Mouse (Mus musculus) spleen, adult 18-20 months (tissue): ENCODE results near the gene Lcn2.

Source experiments
- DNase-seq, 2 experiments: peaks; one replicate each; pipeline ENCODE4 v3.0.0; 2022; ENCODE audit warnings: mixed read lengths in 2 of 2

Lcn2 gene

DNA sequence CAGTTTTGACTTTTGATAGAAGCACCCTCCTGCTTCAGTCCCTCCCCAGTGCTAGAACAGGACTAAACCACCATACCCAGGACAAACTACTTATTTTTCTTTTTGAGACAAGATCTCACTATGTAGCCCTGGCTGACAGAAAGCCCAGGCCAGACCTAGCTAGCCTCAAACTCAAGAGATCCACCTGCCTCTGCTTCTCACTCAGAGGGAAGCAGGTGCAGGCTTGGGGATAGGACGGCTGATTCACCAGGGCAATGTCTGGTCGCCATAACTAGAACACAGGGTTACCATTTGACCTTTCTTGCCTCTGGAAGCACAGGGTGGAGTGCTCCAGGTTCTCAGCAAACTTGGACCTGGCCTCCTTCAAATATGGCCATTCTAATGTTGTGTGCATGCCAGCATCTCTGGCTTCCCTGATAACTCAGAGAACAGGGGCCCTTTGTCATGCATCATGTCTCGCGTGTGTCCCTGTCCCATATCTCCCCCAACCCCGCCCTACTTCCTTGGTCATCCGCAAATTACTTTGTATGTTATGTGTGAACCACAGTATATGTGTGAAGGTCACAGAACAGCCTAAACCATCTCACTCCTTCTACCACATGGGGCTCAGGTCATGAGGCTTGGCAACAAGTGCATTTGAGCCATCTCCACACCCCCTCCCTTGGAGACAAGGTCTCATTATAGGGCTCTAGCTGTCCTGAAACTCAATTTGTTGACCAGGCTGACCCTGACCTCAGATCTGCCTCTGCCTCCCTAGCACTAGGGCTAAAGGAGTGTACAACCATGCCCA lies 24.9 kb upstream of the Lcn2 start:
- DNase-seq = no peak

DNA sequence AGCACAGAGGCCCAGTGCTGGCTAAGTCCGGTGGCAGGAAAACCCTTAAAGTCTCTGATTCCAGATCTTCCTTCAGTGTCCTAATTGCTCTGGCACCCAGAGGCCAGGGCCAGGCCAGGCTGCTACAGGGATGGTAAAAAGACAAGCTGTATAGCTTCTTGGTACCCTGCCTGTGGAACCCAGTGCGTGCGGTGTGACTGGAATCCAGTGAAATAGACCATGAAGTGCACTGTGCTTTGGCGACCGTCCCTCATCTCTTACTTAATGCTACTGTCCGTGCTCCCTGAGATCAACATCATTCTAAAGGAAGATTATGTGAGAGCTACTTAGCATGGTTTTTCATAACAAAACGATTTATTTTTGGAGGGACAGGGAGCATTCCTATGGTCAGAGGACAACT lies 23.4 kb upstream of the Lcn2 start:
- no peak for DNase-seq

DNA sequence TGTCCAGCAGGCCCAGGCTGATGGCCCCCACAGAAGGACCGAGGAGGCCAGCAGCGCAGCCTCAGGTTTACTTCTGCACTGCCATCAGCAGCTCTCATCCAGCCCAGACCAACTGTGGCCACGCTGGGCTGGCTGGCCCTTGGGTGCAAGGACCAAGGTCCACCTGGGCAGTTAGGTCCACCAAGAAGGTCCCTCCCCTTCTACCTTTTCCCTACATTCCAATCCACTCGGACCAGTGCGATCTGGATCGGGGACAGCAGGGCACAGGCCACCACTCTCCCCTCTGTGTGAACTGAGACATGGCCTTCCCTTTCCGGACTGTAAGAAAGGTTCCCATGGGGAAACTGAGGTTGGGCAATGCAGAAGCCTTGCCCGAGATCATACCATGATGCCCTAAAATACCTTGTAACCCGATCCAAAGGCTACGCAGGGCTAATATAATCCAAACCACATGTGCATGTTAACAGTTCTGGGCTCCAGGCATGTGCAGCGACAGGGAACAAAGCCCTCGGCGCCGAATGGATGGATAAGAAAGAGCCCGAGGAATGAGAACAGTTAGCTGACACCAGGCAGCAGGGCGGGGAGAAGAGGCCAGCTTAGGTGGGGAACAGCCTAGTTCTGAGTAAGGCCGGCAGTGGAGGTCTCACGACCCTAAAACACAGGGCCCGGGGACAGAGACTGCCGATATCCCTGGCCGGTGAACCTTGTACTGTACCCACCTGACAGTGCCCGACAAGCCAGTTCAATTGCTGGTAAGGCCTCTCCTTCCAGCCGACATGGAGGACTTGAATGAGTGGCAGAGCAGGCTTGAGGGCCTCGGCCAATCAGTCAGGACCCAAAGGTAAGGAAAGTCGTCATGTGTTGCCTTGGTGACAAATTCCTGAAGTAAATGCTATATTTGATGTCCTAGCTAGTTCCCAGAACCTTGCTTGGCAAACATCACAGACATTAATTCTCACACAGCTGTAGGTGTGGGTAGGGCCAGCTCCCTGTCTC lies 20.7 kb upstream of the Lcn2 start:
- DNase-seq = no peak

DNA sequence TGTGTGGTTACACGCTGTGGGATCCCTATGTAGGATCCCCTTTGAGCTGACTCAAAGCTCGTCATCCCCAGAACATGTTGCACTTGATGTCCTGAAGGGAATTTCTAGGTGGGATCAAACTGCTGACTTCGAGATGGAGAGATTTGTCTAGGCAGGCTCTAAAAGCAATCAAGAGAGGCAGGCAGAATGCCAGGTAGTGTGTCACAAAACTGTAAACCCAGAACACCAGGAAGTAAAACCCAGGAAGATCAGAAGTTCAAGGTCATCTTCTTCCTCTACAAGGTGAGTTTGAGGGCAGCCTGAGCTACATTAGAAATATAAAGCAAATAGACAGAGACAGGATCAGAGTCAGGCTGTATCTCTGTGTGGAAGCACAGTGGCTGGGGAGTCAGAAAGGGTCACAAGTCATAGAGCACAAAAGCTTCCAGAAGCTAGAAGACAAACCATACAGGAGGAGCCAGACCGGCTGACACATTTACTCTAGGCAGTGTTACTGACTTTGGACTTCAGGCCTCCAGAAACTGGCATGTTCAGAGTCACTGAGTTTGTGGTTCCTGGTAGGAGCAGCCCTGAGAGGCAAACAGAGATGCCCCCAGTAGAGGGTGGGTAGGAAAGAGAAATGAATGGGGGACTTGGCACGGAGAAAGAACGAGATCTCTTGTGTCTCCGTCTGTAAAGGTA lies 19.2 kb upstream of the Lcn2 start:
- DNase-seq = no peak

DNA sequence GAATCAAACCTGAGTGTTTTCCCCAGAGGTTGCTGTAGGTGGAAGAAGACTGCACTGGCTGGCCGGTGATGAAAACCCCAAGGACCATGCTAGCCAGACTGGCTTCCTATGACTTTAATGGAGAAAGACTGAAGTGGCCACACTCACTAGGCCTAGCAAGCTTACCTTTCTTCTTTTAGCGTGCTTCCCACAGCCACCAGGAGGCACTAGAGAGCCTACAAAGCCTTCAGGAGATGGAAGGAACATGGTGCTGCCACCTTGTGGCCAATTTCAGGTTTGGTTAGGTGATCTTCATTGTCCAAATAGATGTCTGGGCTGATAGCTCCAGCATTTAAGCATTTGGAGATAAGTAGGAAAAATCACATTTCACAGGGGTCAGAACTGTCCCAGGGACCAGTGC lies 16.6 kb upstream of the Lcn2 start:
- peak; percentile 77 to 95 for DNase-seq

DNA sequence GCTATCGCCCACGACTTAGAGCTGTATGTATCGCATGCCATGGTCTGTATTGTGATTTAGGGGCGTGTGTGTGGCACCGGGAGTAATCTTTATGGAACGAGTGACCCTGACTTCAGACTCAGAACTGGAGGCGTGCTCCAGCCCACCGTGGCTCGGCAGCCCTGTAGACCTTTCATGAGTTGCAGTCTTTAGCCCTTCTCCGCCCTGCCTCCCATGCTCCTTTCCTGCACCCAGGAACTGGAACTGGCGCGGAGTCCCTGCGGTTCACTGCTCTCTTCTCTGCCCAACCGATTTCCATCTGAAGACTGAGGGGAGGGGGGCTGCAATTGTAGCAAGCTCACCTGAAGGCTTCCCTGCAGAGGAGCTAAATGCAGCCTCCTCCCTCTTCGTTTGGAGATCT lies 8.6 kb upstream of the Lcn2 start:
- DNase-seq = no peak

DNA sequence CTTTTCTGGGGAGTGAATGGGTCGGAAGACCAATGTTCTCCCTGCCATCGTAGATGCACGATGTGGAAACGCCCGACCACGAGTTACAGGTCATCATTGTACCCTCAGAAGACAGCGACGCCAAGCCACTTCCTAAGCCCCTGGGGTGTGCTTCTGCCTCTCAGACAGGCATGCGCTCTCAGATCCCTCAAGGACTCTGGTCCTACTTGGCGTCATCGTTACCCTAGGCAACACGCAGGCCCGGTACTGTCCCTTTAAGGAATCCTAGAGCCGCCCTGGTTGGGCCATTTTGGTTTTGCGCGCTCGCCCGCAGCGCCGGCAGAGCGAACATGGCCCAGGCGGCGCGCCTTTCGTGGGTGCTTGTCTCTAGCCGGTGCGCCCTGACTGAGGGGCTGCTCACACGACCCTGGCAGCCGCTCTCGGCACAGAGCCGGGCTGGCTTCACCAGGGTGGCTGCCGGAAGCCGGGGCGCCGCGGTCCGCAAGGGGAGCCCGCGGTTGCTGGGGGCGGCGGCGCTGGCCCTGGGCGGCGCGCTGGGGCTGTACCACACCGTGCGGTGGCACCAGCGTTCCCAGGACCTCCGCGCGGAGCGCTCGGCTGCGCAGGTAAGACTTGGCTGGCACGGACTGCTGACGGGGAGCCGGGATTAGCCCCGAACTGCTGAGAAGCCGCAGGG lies 8.0 kb upstream of the Lcn2 start:
- DNase-seq = peak; percentile 76 to 80

DNA sequence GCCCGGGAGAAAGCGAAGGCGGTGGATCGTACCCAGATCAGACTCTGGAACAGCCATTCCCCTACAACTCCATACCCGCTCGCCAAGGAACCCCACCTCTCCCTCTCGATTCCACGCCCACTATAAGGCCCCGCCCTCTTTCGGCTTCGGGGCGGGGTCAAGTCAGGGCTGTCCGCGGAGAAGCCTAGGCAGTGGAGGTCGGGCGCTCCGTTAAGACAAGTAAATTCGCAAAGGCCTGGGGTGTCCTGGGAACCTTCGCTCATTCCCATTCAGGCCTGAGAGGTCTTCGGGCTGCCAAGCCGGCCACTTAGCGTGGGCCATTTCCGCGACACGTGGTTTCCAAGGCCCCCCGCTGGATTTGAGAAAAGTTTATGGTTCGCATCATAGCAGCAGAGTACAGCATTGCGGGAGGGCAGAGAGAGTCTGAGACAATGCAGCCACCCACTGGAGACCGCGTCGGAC lies 7.5 kb upstream of the Lcn2 start, which contains the start of gene Ptges2:
Ptges2 (plus strand) TSS at position 413 of the 462 bp plus-strand sequence.
- DNase-seq = peak; percentile 86 to 96

DNA sequence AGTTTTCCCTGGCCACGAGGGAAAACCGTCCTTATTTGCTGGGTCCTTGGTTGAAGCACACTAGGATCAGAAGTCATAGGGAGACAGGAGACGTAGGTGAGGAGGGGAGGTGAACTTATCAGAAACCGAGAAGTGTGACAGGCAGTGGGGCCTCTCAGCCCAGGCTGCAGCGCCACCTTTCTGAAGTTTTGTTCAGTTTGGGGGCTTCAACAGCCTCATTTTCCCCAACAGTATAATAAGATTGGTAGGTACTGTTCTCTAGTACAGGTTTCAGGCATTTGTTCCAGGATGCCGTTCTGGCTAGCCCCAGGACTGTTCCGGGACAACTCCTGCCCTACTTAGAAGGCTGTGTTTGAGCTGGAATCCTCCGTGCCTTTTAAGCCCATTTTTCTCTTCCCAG lies 6.9 kb upstream of the Lcn2 start:
- peak in 1 of 2 experiments; percentile 32 for DNase-seq

DNA sequence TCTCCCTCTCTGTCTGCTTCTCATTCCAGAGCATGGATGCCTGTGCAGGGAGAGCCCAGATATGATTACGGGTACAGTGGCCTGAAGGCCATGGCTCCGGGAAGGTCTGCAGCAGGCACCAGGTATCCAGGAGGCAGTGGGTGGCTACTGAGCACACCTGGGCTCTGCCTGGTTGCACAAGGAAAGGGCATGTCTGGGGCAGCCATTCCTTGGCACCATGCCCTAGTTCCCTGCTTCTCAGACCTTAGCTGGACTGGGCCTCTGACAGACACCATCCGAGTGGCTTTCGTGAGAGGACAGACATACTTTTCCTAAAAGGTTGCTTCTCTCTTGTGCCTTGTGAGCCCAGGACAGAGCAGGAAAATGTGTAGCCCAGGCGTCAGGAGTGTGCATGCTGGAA lies 4.0 kb upstream of the Lcn2 start:
- DNase-seq = no peak

DNA sequence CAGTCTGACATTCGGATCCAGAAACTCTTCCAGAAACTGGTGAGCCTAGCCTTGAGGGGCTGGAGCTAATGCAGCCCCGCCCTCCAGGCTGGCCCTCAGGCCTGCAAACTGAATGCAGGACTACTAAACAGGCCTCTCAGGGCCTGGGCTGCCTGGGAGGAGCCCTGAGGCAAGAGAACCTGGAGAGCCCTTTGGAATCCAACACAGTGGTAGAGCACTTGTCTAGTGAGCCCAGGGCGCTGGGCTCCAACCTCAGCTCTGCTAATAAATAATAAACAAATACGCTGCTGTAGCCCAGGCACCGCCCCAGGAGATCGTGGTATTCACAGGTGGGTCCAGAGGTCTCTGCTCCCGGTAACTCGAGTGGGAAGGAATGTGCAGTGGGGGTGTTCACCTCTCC lies 2.8 kb upstream of the Lcn2 start:
- no peak for DNase-seq

DNA sequence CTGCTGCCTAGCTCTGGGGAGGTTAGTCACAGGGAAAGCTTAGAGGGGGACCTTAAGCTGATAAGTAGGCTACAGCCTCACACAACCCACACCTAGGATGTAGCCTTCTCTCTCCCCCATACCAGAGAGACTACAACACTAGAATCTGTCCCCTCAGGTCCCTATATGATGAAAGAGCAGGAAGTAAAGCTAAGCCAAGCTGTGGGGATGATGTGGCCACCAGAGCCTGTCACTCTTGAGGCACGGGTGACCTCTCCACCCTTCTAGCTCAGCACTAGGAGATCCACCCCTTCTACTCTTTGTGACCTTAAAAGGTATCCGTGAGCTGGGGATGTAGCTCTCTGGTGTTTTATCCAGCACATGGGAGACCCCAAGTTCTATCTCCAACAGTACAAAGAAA lies 1.1 kb upstream of the Lcn2 start:
- no peak for DNase-seq

DNA sequence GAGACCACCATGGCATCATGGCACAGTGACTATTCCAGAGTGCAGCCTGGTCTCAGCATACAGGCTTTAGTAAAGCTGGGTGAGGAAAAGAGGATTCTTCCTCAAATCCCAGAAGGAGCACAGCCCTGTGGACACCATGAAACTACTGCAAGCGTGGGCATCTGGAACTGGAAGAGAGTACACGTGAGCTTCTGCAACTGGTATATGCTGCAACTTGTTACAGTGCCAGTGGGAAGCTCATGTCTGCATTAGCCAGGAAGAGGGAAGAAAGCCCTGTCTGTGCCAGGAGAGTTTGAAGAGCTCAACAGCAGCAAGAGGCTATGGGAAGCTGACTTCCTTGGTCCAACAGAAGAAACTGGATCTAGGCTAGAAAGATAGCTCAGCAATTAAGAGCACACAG lies 5.4 kb downstream of the Lcn2 start:
- DNase-seq = no peak

DNA sequence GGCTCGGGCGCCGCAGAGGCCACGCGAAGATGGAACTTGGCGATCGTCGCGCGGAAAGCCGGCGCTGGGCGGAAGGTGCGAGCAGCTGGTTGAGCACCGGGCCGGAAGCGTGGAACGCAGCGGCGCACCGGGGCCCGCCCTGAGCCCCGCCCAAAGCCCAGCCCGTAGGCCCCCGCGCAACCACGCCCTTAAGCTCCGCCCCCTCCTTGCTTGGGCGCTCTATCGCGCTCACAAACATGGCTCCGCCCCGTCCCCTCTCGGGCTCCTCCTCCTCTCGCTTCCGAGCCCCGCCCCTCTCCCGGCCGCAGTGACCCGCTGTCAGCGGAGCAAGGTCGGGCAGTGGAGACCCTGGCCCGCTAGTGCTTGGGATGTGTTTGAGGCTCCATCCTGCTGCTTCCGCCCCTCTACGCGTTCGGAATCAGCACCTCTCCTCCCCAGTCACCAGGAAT lies 6.3 kb downstream of the Lcn2 start, which contains the start of gene 1110008P14Rik:
1110008P14Rik (minus strand) TSS at position 164 of the 449 bp plus-strand sequence.
- peak; percentile 95 to 99 for DNase-seq

DNA sequence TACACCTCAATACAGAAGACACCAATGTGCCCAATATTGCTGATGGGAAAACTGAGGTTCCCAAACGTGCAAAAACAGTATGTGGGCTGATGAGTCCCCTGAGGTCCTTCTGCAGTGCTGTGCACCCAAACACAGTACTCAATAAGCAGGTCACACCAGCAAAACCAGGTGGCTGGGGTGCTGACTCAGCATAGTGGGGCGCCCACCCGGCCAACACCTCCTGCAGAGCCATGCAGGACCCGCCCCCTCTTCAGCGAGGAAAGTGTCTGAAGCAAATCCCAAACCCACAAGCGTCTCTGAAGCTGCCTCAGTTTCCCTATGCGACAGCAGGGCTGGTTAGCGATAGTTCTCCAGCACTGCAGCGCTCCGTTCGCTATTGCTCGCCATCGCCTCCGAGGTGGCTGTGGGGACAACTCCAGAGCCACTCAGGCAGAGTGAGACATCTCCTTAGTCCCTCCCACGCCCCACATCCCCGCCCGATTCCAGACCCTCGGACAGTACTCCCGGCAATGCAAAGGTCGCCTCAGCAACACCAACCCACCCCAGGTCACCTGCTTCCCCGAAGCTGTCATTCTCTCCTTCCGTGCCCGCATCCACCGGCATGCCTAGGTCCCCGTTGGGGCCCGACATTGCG lies 6.8 kb downstream of the Lcn2 start:
- no peak for DNase-seq

DNA sequence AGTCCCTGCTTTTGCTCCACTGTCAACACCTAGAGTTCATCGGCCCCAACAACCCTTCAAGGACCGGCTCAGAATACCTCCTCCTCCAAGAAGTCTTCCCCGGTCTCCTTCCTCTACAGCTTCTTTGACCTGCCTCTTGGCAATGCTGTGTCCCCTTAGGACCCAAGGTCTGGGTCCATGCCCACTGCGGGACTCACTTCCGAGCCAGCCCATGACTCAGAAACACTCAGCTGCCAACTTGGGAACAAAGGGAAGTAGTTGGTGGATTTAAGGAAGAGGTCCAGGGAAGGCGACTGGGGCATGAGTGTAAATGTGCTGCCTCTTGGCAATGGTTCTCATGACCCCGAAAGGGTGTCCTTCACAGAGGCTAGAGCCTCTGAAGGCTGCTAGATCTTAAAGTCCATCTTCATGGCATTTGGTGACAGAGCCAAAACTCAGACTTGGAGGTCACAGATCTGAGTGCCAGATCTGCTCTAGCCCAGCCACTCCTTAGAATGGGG lies 8.0 kb downstream of the Lcn2 start:
- no peak for DNase-seq

DNA sequence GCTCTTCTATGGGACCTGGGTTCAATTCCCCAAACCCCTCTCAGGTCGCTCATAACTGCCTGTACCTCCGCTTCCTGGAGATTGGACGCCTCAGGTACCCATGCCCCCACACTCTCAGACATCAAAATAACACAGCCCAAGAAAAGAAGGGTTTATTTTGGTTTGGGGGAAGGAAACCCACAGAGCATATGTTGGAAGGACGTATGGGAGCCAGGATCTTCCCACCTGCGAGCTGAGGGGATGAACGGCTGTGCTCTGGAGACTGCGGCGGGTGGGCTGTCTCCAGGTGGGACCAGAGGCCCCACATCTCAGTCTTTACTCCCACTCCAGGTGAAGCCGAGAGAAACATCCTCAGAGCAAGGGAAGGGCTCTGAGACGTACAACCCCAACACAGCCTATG lies 11.1 kb downstream of the Lcn2 start:
- DNase-seq = no peak

DNA sequence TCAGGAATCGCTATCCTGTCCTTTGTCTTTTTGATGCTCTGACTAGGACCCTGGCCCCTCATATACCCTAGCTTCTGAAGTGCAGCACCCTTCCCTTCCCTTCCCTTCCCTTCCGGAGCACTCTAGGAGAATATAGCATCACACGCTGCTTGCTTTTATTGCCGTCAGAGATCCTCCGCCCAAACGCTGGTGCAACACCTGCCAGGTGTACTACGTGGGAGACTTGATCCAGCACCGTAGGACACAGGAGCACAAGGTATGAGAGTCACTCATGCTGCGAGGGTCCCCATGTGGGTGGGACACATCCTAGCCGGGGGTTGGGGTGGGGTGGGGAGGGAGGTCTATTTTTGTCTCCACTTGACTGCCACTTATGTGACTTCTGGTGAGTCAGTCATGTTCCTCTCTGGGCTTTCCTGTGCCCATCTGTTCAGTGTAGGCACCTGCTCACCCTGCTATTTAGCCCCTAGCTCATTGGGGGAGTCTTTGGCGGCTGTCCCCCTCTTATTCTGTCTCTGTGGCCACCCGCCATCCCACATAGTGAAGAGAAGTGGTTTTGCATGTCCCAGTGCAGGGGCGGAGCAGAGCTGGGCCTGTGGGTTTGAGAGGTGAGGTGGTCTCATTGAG lies 12.6 kb downstream of the Lcn2 start:
- no peak for DNase-seq

DNA sequence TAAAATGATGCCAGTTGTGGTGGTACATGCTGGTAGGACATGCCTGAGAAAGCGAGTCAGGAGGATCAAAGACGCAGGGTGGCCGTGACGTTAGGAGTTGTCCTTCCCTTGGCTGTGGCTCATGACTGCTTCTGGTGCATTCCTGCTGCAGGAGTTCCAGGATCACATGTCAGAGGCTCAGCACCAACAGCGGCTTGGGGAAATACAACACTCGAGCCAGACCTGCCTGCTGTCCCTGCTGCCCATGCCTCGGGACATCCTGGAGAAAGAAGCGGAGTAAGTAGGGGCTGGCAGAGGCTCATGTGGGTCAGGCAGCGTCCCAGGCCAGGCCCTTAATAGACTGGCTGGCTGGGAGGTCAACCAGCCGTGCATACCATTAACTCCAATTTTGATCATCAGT lies 13.9 kb downstream of the Lcn2 start:
- DNase-seq = no peak

DNA sequence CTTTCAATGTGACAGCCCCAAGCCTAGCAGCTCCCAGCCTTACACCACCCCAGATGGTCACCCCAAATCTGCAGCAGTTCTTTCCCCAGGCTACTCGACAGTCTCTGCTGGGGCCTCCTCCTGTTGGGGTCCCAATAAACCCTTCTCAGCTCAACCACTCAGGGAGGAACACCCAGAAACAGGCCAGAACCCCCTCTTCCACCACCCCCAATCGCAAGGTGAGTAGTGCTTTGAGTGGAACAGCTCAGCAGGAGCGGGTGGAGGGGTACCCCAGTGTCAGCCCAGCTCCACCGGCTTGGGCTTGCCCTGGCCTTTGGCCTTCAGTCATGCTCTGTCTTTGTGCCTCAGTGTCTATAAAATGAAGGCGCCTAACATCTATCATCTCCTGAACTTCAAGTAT lies 20.7 kb downstream of the Lcn2 start:
- DNase-seq = no peak

DNA sequence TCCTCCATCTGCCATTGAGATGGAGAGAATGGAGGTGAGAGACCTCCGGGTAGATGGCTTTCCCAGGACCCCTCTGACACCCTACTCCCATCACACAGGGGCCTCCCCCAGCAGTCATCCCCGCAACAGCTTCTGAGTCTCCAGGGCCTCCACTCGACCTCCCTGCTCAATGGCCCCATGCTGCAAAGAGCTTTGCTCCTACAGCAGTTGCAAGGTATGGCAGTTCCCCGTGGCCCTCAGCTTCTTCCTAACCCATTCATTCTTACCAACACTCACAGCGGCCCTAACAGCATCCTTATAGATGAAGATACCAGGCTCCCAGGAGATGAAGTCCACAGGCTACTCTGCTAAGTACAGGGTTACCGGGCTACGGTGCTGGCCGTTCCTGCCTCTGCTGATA lies 23.9 kb downstream of the Lcn2 start:
- DNase-seq = no peak
